Mouse (Mus musculus) liver, embryonic 14.5 days (tissue): ENCODE measurements at regions not wholly inside any gene's neighbourhood (a gene's known extent, or its start where the extent isn't known, plus 50 kb on each side); places are given as distances from the start of the nearest gene placed in this dataset.

Experiments
- ATAC-seq: fragments of 200-750 bp; cut with Nextera tagmentation; 2 replicates; pipeline ENCODE4 v1.8.0; 2017; ENCODE audit warnings: moderate number of reproducible peaks, mild to moderate bottlenecking, moderate library complexity; ENCODE audit not compliant: insufficient read depth
- DNase-seq, 3 experiments: peaks; one replicate each; pipeline ENCODE4 v3.0.0-alpha.2; 2012 to 2013; ENCODE audit warnings: low read depth in 3 of 3, low spot score in 3 of 3
- H3K27ac ChIP-seq: fragments of 300-500 bp; sonication (generic); 2 replicates; pipeline ENCODE4 v1.5.1; 2014; ENCODE audit warnings: moderate library complexity, mild to moderate bottlenecking, control low read depth, inconsistent platforms
- H3K27me3 ChIP-seq: fragments of 300-500 bp; sonication (generic); 2 replicates; pipeline ENCODE4 v1.6.1; 2014; ENCODE audit warnings: mild to moderate bottlenecking, low read length, moderate library complexity; ENCODE audit not compliant: control insufficient read depth, insufficient read depth
- H3K36me3 ChIP-seq: fragments of 300-500 bp; sonication (generic); replicated peaks from 2 replicates; pipeline ENCODE4 v1.6.1; 2014; ENCODE audit warnings: low read depth; ENCODE audit not compliant: control insufficient read depth, insufficient read depth
- H3K4me1 ChIP-seq, 2 experiments: fragments of 200-500 bp in 1 of 2; fragments of 300-500 bp in 1 of 2; sonication (generic) in 1 of 2; replicated peaks; 2 replicates each; pipeline ENCODE4 v1.6.1; 2012 to 2014; ENCODE audit warnings: antibody characterized with exemption in 1 of 2, inconsistent platforms in 1 of 2, low read length in 1 of 2; ENCODE audit not compliant: control insufficient read depth in 2 of 2, insufficient read depth in 2 of 2
- H3K4me2 ChIP-seq: fragments of 300-500 bp; sonication (generic); 2 replicates; pipeline ENCODE4 v1.6.1; 2014; ENCODE audit warnings: low read depth, mild to moderate bottlenecking, control low read depth, moderate library complexity
- H3K4me3 ChIP-seq, 2 experiments: fragments of 200-500 bp in 1 of 2; fragments of 300-500 bp in 1 of 2; sonication (generic) in 1 of 2; 2 replicates each; pipeline ENCODE4 v1.5.1; 2012 to 2014; ENCODE audit warnings: low read depth in 2 of 2, low read length in 2 of 2, mild to moderate bottlenecking in 2 of 2, control low read depth in 1 of 2, inconsistent platforms in 1 of 2, moderate library complexity in 1 of 2; ENCODE audit not compliant: insufficient read depth in 1 of 2
- H3K9ac ChIP-seq: fragments of 300-500 bp; sonication (generic); replicated peaks from 2 replicates; pipeline ENCODE4 v1.6.1; 2014; ENCODE audit warnings: mild to moderate bottlenecking, control low read depth, moderate library complexity
- H3K9me3 ChIP-seq: fragments of 300-500 bp; sonication (generic); 2 replicates; pipeline ENCODE4 v1.6.1; 2016; ENCODE audit warnings: low read length, mixed read lengths; ENCODE audit not compliant: control insufficient read depth
- CTCF ChIP-seq: IDR thresholded peaks from 2 replicates; pipeline ENCODE4 v1.5.1; 2016; ENCODE audit warnings: antibody characterized with exemption, low read depth, control low read depth
- EP300 ChIP-seq: IDR thresholded peaks from 2 replicates; pipeline ENCODE4 v1.6.1; 2016; ENCODE audit warnings: antibody characterized with exemption, low read depth
- WGBS: fragments of 180-500 bp; shearing (Covaris S2); extraction: QIAGEN DNeasy Blood & Tissue Kit; methylation state at CpG from one replicate; pipeline ENCODE4 v1.1.7; 2014; ENCODE audit not compliant: insufficient replicate concordance; 5-methylcytosine and 5-hydroxymethylcytosine counted together

GRCm38 (mm10) chr12:86824860-86825583 lies 59.6 kb downstream of the Irf2bpl start:
- Histone ChIP-seq H3K9me3 (no peaks in the 10 kb centered on the region), H3K27ac (peak overlapping the region; percentile 14), H3K9ac (no peak overlapping the region), H3K4me1 (peaks cover 30 to 40% of the 10 kb centered on the region in 2 experiments), H3K4me3 (no peak overlapping the region), H3K4me2 (peak overlapping the region; percentile 62), H3K36me3 (no peaks in the 10 kb centered on the region), H3K27me3 (no peaks in the 10 kb centered on the region)
- 6% methylated on average over 14 of the region's 14 CpGs for WGBS
- ATAC-seq (peak; percentile 81), DNase-seq (peak; percentile 65 to 84 (median 69))
- 0 out of 2 replicates have a peak, but pooled peaks have one; percentile 7 for TF ChIP-seq EP300
- TF ChIP-seq CTCF = no peak

- WGBS = 4% methylated on average over 29 of the region's 29 CpGs
- H3K27me3 ChIP-seq = no peaks in the 10 kb centered on the region
- ATAC-seq (peak; percentile 62), DNase-seq (peak; percentile 34 to 49 (median 34))
- peak overlapping the region; percentile 36; the same call in 1 of the 2 replicates for H3K9ac ChIP-seq
- peak overlapping the region; percentile 36 to 37; a peak in 3 of 4 replicates for H3K4me3 ChIP-seq
- peaks cover 23 to 34% of the 10 kb centered on the region in 2 experiments for H3K4me1 ChIP-seq
- H3K36me3 ChIP-seq = no peaks in the 10 kb centered on the region
- H3K9me3 ChIP-seq = no peaks in the 10 kb centered on the region
- TF ChIP-seq CTCF = no peak
- TF ChIP-seq EP300 = no peak
- H3K4me2 ChIP-seq = peak overlapping the region; percentile 62
- H3K27ac ChIP-seq = no peak overlapping the region; the same call in 1 of the 2 replicates
Observed at GRCm38 (mm10) chr12:86823855-86824589, 60.6 kb downstream of the Irf2bpl start.

DNA sequence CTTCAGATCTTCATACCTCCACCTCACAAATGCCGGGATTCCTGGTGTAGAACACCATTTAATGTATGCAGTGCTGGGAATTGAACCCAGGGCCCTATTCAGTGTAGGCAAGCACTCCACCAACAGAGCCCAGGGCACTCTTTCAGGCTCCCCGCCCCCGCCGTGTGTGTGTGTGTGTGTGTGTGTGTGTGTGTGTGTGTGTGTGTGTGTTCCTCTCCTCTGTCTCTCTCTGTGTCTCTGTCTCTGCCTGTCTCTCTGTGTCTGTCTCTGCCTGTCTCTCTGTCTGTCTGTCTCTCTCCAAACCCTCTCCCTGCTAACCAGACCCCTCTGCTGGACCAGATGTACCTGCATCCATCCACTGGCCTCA lies 61.1 kb downstream of the Irf2bpl start:
- H3K4me3 ChIP-seq = peak overlapping the region in 1 of 2 experiments; percentile 37; a peak in 2 of 4 replicates
- H3K27me3 ChIP-seq = no peaks in the 10 kb centered on the region
- peak overlapping the region; percentile 36; the same call in 1 of the 2 replicates for H3K9ac ChIP-seq
- no peaks in the 10 kb centered on the region for H3K36me3 ChIP-seq
- WGBS = 80% methylated on average over 4 of the region's 4 CpGs
- no peak overlapping the region; the same call in 1 of the 2 replicates for H3K27ac ChIP-seq
- TF ChIP-seq EP300 (no peak), CTCF (no peak)
- H3K9me3 ChIP-seq = no peaks in the 10 kb centered on the region
- DNase-seq (no peak), ATAC-seq (no peak)
- peaks cover 24 to 39% of the 10 kb centered on the region in 2 experiments for H3K4me1 ChIP-seq
- H3K4me2 ChIP-seq = peak overlapping the region; percentile 62

GRCm38 (mm10) chr12:86821183-86821582 lies 63.4 kb downstream of the Irf2bpl start:
- no peak overlapping the region for H3K4me3 ChIP-seq
- no peaks in the 10 kb centered on the region for H3K9me3 ChIP-seq
- DNase-seq = no peak
- H3K36me3 ChIP-seq = no peaks in the 10 kb centered on the region
- TF ChIP-seq EP300 = no peak
- no peak for TF ChIP-seq CTCF
- no peak overlapping the region for H3K27ac ChIP-seq
- H3K4me2 ChIP-seq = no peak overlapping the region
- no peak for ATAC-seq
- H3K4me1 ChIP-seq = peaks cover 31 to 51% of the 10 kb centered on the region in 2 experiments
- H3K9ac ChIP-seq = no peak overlapping the region
- WGBS = 62% methylated on average over 6 of the region's 6 CpGs
- H3K27me3 ChIP-seq = no peaks in the 10 kb centered on the region; the same call in 1 of the 2 replicates

DNA sequence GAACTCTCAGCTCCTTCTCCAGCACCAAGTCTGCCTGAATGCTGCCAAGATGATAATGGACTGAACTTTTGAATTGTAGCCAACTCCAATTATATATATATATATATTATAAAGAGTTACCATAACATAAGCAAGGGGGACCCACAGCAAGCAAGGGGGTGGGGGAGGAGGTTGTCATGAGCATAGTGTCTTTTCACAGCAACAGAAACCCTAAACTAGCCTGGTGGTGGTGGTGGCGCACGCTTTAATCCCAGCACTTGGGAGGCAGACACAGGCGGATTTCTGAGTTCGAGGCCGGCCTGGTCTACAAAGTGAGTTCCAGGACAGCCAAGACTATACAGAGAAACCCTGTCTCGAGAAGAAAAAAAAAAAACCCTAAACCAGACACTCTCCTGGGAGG lies 65.0 kb downstream of the Irf2bpl start:
- H3K36me3 ChIP-seq = no peaks in the 10 kb centered on the region
- no peak overlapping the region for H3K4me2 ChIP-seq
- no peak for TF ChIP-seq CTCF
- no peak for TF ChIP-seq EP300
- H3K4me1 ChIP-seq = peaks cover 20 to 38% of the 10 kb centered on the region in 2 experiments
- H3K9me3 ChIP-seq = no peaks in the 10 kb centered on the region
- no peak overlapping the region for H3K27ac ChIP-seq
- H3K9ac ChIP-seq = no peak overlapping the region
- DNase-seq (no peak), ATAC-seq (no peak)
- WGBS = 80% methylated on average over 6 of the region's 6 CpGs
- no peaks in the 10 kb centered on the region; the same call in 1 of the 2 replicates for H3K27me3 ChIP-seq
- H3K4me3 ChIP-seq = no peak overlapping the region
